Mouse (Mus musculus): ENCODE data around the gene Snx25. TPM values are rescaled to one million over a fixed set of nuclear protein-coding genes. Genes with fewer than 3 reads are reported as not detected.

Gene Snx25
- total RNA-seq, 2 experiments from 2014 or later: 45.7 to 48.0 TPM

- Histone ChIP-seq H3K27ac (no peak overlapping the region), H3K4me3 (no peak overlapping the region)
- no peak for DNase-seq (ENCODE audit: extremely low spot score in 1 of 2, low spot score in 2 of 2)
- no peak for TF ChIP-seq CTCF (IDR thresholded peaks at IDR 0.05)
- intact Hi-C loops (cut with DNase I): no loop called here
These were observed 78.3 kb downstream of the Snx25 start for GRCm38 (mm10) chr8:46073540-46074140.

GRCm38 (mm10) chr8:46072798-46073197 lies 79.2 kb downstream of the Snx25 start:
- TF ChIP-seq CTCF (IDR thresholded peaks at IDR 0.05): no peak
- no peak for DNase-seq (ENCODE audit: extremely low spot score in 1 of 2, low spot score in 2 of 2)
- H3K4me3 ChIP-seq: no peak overlapping the region
- no peak overlapping the region for H3K27ac ChIP-seq
- intact Hi-C loops (cut with DNase I): no loop called here

- TF ChIP-seq CTCF (IDR thresholded peaks at IDR 0.05): no peak
- peak; percentile 6 to 39 for DNase-seq (ENCODE audit: extremely low spot score in 1 of 2, low spot score in 2 of 2)
- Histone ChIP-seq H3K27ac (peak overlapping the region; percentile 53), H3K4me3 (no peak overlapping the region)
- intact Hi-C loops (cut with DNase I): no loop called here
These were observed 111.7 kb downstream of the Snx25 start for GRCm38 (mm10) chr8:46040260-46040659.

- peak overlapping the region; percentile 53; the same call in 1 of the 2 replicates for H3K27ac ChIP-seq
- peak in 1 of 2 experiments; percentile 3 for DNase-seq (ENCODE audit: extremely low spot score in 1 of 2, low spot score in 2 of 2)
- no peak for TF ChIP-seq CTCF (IDR thresholded peaks at IDR 0.05)
These were observed 112.3 kb downstream of the Snx25 start for GRCm38 (mm10) chr8:46039666-46040065.

GRCm38 (mm10) chr8:46036217-46036616 lies 115.7 kb downstream of the Snx25 start:
- intact Hi-C loops (cut with DNase I): no loop called here
- DNase-seq (ENCODE audit: extremely low spot score in 1 of 2, low spot score in 2 of 2): no peak
- TF ChIP-seq CTCF (IDR thresholded peaks at IDR 0.05): no peak
- no peak overlapping the region for H3K27ac ChIP-seq
- H3K4me3 ChIP-seq: no peak overlapping the region

More at GRCm38 (mm10) chr8:46039666-46040065, 112.3 kb downstream of the Snx25 start:
- intact Hi-C loops (cut with DNase I): no loop called here
- no peak overlapping the region for H3K4me3 ChIP-seq

- no peak for TF ChIP-seq CTCF (IDR thresholded peaks at IDR 0.05)
- H3K4me3 ChIP-seq: no peak overlapping the region
- intact Hi-C loops (cut with DNase I): no loop called here
These were observed 127.6 kb downstream of the Snx25 start for GRCm38 (mm10) chr8:46024392-46024791.

GRCm38 (mm10) chr8:46022758-46023157 lies 129.2 kb downstream of the Snx25 start:
- intact Hi-C loops (cut with DNase I): no loop called here
- no peak for DNase-seq (ENCODE audit: extremely low spot score in 1 of 2, low spot score in 2 of 2)
- Histone ChIP-seq H3K27ac (no peak overlapping the region), H3K4me3 (no peak overlapping the region)
- TF ChIP-seq CTCF (IDR thresholded peaks at IDR 0.05): no peak

More at GRCm38 (mm10) chr8:46024392-46024791, 127.6 kb downstream of the Snx25 start:
- no peak overlapping the region for H3K27ac ChIP-seq
- no peak for DNase-seq (ENCODE audit: extremely low spot score in 1 of 2, low spot score in 2 of 2)

GRCm38 (mm10) chr8:46022203-46022602 lies 129.8 kb downstream of the Snx25 start:
- intact Hi-C loops (cut with DNase I): no loop called here
- Histone ChIP-seq H3K4me3 (no peak overlapping the region), H3K27ac (no peak overlapping the region)
- DNase-seq (ENCODE audit: extremely low spot score in 1 of 2, low spot score in 2 of 2): no peak
- no peak for TF ChIP-seq CTCF (IDR thresholded peaks at IDR 0.05)

- peak; percentile 47 for TF ChIP-seq CTCF (IDR thresholded peaks at IDR 0.05)
- intact Hi-C loops (cut with DNase I): no loop called here
- DNase-seq (ENCODE audit: extremely low spot score in 1 of 2, low spot score in 2 of 2): peak in 1 of 2 experiments; percentile 24
- H3K27ac ChIP-seq: peak overlapping the region; percentile 66
- H3K4me3 ChIP-seq: peak overlapping the region; percentile 28; the same call in 1 of the 2 replicates
These were observed 140.9 kb downstream of the Snx25 start for GRCm38 (mm10) chr8:46010746-46011680.

- H3K27ac ChIP-seq: peak overlapping the region; percentile 61
- no peak for DNase-seq (ENCODE audit: extremely low spot score in 1 of 2, low spot score in 2 of 2)
- TF ChIP-seq CTCF (IDR thresholded peaks at IDR 0.05): no peak
- intact Hi-C loops (cut with DNase I): no loop called here
- H3K4me3 ChIP-seq: peak overlapping the region; percentile 28; the same call in 1 of the 2 replicates
These were observed 141.7 kb downstream of the Snx25 start for GRCm38 (mm10) chr8:46010306-46010705.

GRCm38 (mm10) chr8:46007050-46007672 lies 144.8 kb downstream of the Snx25 start:
- TF ChIP-seq CTCF (IDR thresholded peaks at IDR 0.05): no peak
- no peak for DNase-seq (ENCODE audit: extremely low spot score in 1 of 2, low spot score in 2 of 2)
- intact Hi-C loops (cut with DNase I): no loop called here
- no peak overlapping the region for H3K27ac ChIP-seq
- H3K4me3 ChIP-seq: no peak overlapping the region

- intact Hi-C loops (cut with DNase I): no loop called here
- TF ChIP-seq CTCF (IDR thresholded peaks at IDR 0.05): no peak
- Histone ChIP-seq H3K4me3 (no peak within 1 kb of the TSS), H3K27ac (no peak within 1 kb of the TSS)
- DNase-seq (ENCODE audit: extremely low spot score in 1 of 2, low spot score in 2 of 2): no peak
These were observed 146.4 kb downstream of the Snx25 start, which contains the start of gene Ankrd37 for GRCm38 (mm10) chr8:46005596-46005995. TSS of gene Ankrd37 (minus strand) at chr8:46005707.
